Comparison of ENCODE assay signal across 8 mouse cellular contexts in genomic region chr6:136470321-136471230, GRCm38 (mm10). TPM values are rescaled to one million over a fixed set of nuclear protein-coding genes. Genes with fewer than 3 reads are reported as not detected.
DNase-seq lines count a peak whose midpoint lies in the region; ATAC-seq lines count a peak whose summit lies in the region.

No protein-coding gene starts in this region.

- peaks cover 35% of the 10 kb centered on the region for H3K4me1 ChIP-seq in hindbrain, embryonic 12.5 days

- no peak overlapping the region for H3K4me3 ChIP-seq in hindbrain, embryonic 12.5 days

- H3K9me3 ChIP-seq in hindbrain, embryonic 12.5 days (replicated peaks), result no peaks in the 10 kb centered on the region

- peak overlapping the region; percentile 97 for H3K27ac ChIP-seq in hindbrain, embryonic 12.5 days

- no peaks in the 10 kb centered on the region for H3K36me3 ChIP-seq in hindbrain, embryonic 12.5 days

- 2% methylated on average over 31 of the region's 31 CpGs for WGBS in hindbrain, embryonic 12.5 days

- peak; percentile 73 for DNase-seq in T-cell, adult 2 months (ENCODE audit: low spot score)
- peak; percentile 78 to 84 for DNase-seq in cerebellum, postnatal 36 days
- peak; percentile 59 to 79 for DNase-seq in frontal cortex, postnatal 14 days (ENCODE audit: low spot score in 2 of 2)
- DNase-seq in layer of hippocampus, postnatal 25 days (ENCODE audit: extremely low spot score in 1 of 2, low spot score in 1 of 2), result peak; percentile 57 to 64
- DNase-seq in lung, postnatal 10 days, result peak; percentile 93
- DNase-seq in ovary, postnatal 36 days (ENCODE audit: low spot score), result peak; percentile 84
- peak; percentile 85 to 86 for DNase-seq in thymus, postnatal 10 days (ENCODE audit: low spot score in 2 of 2)

- H3K9ac ChIP-seq in hindbrain, embryonic 12.5 days, result peak overlapping the region; percentile 25; the same call in 1 of the 2 replicates

- H3K27me3 ChIP-seq in hindbrain, embryonic 12.5 days, result no peaks in the 10 kb centered on the region

- H3K4me2 ChIP-seq in hindbrain, embryonic 12.5 days (replicated peaks), result peak overlapping the region; percentile 34

- peak; percentile 85 for ATAC-seq in hindbrain, embryonic 12.5 days (ENCODE audit: low FRiP score)

RNA-seq across cellular contexts. Expression of gene Atf7ip, which starts 35.4 kb away (rescaled TPM):
- polyA plus RNA-seq in hindbrain, embryonic 12.5 days (2016; fragmentation: Nextera tagmentation; extraction: Ambion mirVana), result 63.8 and 77.2 TPM in 2 replicates
- total RNA-seq in layer of hippocampus, postnatal 25 days (2021), result 100 to 1,000 TPM; 105 to 131 TPM

RNA-seq across cellular contexts. Expression of gene E330021D16Rik, which starts 55.2 kb away (rescaled TPM):
- polyA plus RNA-seq in hindbrain, embryonic 12.5 days (2016; fragmentation: Nextera tagmentation; extraction: Ambion mirVana), result not detected in 2 replicates
- total RNA-seq in layer of hippocampus, postnatal 25 days (2021), result not detected
